Comparison of ENCODE assay signal across 23 mouse cellular contexts in the genomic region with DNA sequence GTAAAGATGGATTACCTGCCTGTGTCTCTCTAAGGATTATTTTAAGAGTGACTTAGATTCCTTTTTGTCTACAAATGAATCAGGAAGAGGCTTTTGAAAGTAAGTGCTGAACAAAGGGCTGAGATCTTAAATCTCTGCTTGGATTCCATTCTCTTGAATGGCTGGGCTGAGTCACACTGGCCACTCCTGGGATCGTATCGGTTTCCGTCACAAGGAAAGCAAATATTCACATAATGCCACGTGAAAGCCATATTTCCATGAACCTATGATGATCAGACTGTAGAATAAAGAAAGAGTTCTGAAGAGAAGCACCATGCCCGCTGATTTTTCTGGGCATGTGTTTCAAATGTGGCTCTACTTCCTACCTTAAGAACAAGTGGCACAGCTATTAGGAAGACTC. TPM values are rescaled to one million over a fixed set of nuclear protein-coding genes. Genes with fewer than 3 reads are reported as not detected.
DNase-seq lines count a peak whose midpoint lies in the region; ATAC-seq and TF ChIP-seq lines count a peak whose summit lies in the region.
"Had no signal": no experiment of that assay in that cellular context is flagged by ENCODE, and none has a peak within 500 bp of the region (broad histone marks: within the 10 kb centered on the region; RNA-seq: fewer than 3 reads in every experiment).

No protein-coding gene starts in this region.

- no peaks in the 10 kb centered on the region for H3K27me3 ChIP-seq in hindbrain, embryonic 12.5 days
- no peaks in the 10 kb centered on the region for H3K27me3 ChIP-seq in hindbrain, embryonic 10.5 days (ENCODE audit: insufficient read depth, poor library complexity, severe bottlenecking)
- H3K27me3 ChIP-seq in stomach, postnatal 0 days (ENCODE audit: control insufficient read depth, insufficient read depth, low read length) = no peaks in the 10 kb centered on the region
- H3K27me3 ChIP-seq: embryonic facial prominence, embryonic 12.5 days; limb, embryonic 15.5 days; liver, embryonic 15.5 days had no signal

- TF ChIP-seq CTCF in stomach, postnatal 0 days (IDR thresholded peaks at IDR 0.05; ENCODE audit: low read depth) = no peak

- H3K4me2 ChIP-seq in hindbrain, embryonic 12.5 days (replicated peaks) = no peak overlapping the region
- H3K4me2 ChIP-seq in stomach, postnatal 0 days (replicated peaks; ENCODE audit: low read depth) = no peak overlapping the region
- H3K4me2 ChIP-seq: embryonic facial prominence, embryonic 12.5 days; limb, embryonic 15.5 days; liver, embryonic 15.5 days had no signal

- ATAC-seq in hindbrain, embryonic 12.5 days (ENCODE audit: low FRiP score) = 0 out of 2 replicates have a peak, but pooled peaks have one; percentile 16
- ATAC-seq in stomach, postnatal 0 days (ENCODE audit: low FRiP score, low TSS enrichment) = peak; percentile 94
- ATAC-seq: forebrain, postnatal 0 days; lung, postnatal 0 days had no signal

- intact Hi-C loops in left cerebral cortex, postnatal 14 days (cut with DNase I) = no loop called here

- H3K9ac ChIP-seq in hindbrain, embryonic 12.5 days = no peak overlapping the region
- H3K9ac ChIP-seq in stomach, postnatal 0 days (ENCODE audit: low read length) = no peak overlapping the region
- H3K9ac ChIP-seq: embryonic facial prominence, embryonic 12.5 days; forebrain, postnatal 0 days; limb, embryonic 15.5 days; liver, embryonic 15.5 days had no signal

- WGBS in hindbrain, embryonic 12.5 days = 73% methylated on average over 5 of the region's 5 CpGs
- 80% methylated on average over 5 of the region's 5 CpGs for WGBS in hindbrain, embryonic 10.5 days
- WGBS in stomach, postnatal 0 days = 45% methylated on average over 5 of the region's 5 CpGs

- TF ChIP-seq EP300 in stomach, postnatal 0 days (optimal IDR thresholded peaks at IDR 0.05) = no peak

- H3K9me3 ChIP-seq in hindbrain, embryonic 12.5 days (replicated peaks) = no peaks in the 10 kb centered on the region
- no peaks in the 10 kb centered on the region for H3K9me3 ChIP-seq in hindbrain, embryonic 10.5 days
- H3K9me3 ChIP-seq in stomach, postnatal 0 days (ENCODE audit: control insufficient read depth, low read length) = no peaks in the 10 kb centered on the region
- H3K9me3 ChIP-seq: embryonic facial prominence, embryonic 12.5 days; heart, embryonic 10.5 days; limb, embryonic 15.5 days; liver, embryonic 15.5 days had no signal

- H3K27ac ChIP-seq in hindbrain, embryonic 12.5 days = no peak overlapping the region
- H3K27ac ChIP-seq in hindbrain, embryonic 10.5 days = no peak overlapping the region
- H3K27ac ChIP-seq in stomach, postnatal 0 days (replicated peaks) = peak overlapping the region; percentile 73
- H3K27ac ChIP-seq: embryonic facial prominence, embryonic 12.5 days; heart, embryonic 10.5 days; layer of hippocampus, adult 2 months; limb, embryonic 15.5 days; liver, embryonic 15.5 days had no signal

- peaks cover 5% of the 10 kb centered on the region; the same call in 1 of the 2 replicates for H3K4me1 ChIP-seq in hindbrain, embryonic 12.5 days
- peaks cover 18% of the 10 kb centered on the region for H3K4me1 ChIP-seq in hindbrain, embryonic 10.5 days (replicated peaks)
- H3K4me1 ChIP-seq in stomach, postnatal 0 days (replicated peaks; ENCODE audit: control insufficient read depth, insufficient read depth) = no peaks in the 10 kb centered on the region; the same call in 1 of the 2 replicates
- H3K4me1 ChIP-seq: embryonic facial prominence, embryonic 12.5 days; heart, embryonic 10.5 days; limb, embryonic 15.5 days; liver, embryonic 15.5 days had no signal

- no peak overlapping the region for H3K4me3 ChIP-seq in hindbrain, embryonic 12.5 days
- no peak overlapping the region for H3K4me3 ChIP-seq in hindbrain, embryonic 10.5 days
- H3K4me3 ChIP-seq in stomach, postnatal 0 days (ENCODE audit: low read depth, low read length) = no peak overlapping the region
- H3K4me3 ChIP-seq: embryonic facial prominence, embryonic 12.5 days; heart, embryonic 10.5 days; layer of hippocampus, adult 2 months; limb, embryonic 15.5 days; liver, embryonic 15.5 days had no signal

- no peaks in the 10 kb centered on the region for H3K36me3 ChIP-seq in hindbrain, embryonic 12.5 days
- H3K36me3 ChIP-seq in hindbrain, embryonic 10.5 days = no peaks in the 10 kb centered on the region
- no peaks in the 10 kb centered on the region for H3K36me3 ChIP-seq in stomach, postnatal 0 days (ENCODE audit: control insufficient read depth, insufficient read depth, low read length)
- H3K36me3 ChIP-seq: embryonic facial prominence, embryonic 12.5 days; heart, embryonic 10.5 days; limb, embryonic 15.5 days; liver, embryonic 15.5 days had no signal

- no peak for DNase-seq in hindbrain, embryonic 10.5 days (ENCODE audit: low spot score)
- DNase-seq in retina, embryonic 14.5 days (ENCODE audit: low spot score) = peak; percentile 32
- no peak for DNase-seq in retina, postnatal 1 day
- peak; percentile 18 for DNase-seq in fibroblast of lung, adult 2 months (ENCODE audit: low read depth)
- DNase-seq in stomach, postnatal 0 days (ENCODE audit: low spot score) = peak; percentile 70
- no peak for DNase-seq in layer of hippocampus, postnatal 14 days (ENCODE audit: low spot score in 2 of 2)
- no peak for DNase-seq in left cerebral cortex, postnatal 14 days (ENCODE audit: low spot score in 2 of 2)
- DNase-seq: adrenal gland, postnatal 10 days; forebrain, postnatal 0 days; heart, postnatal 10 days; kidney, adult 2 months; kidney, postnatal 10 days; right cerebral cortex, postnatal 14 days; spleen, adult 18-20 months had no signal

RNA-seq across cellular contexts. Expression of gene Neurod1, which starts 57.7 kb away (rescaled TPM):
- 25.3 and 30.4 TPM in 2 replicates for polyA plus RNA-seq in hindbrain, embryonic 12.5 days (2016; fragmentation: Nextera tagmentation; extraction: Ambion mirVana)
- polyA plus RNA-seq in hindbrain, embryonic 10.5 days (2016; fragmentation: Nextera tagmentation; extraction: Ambion mirVana) = 20.9 and 52.9 TPM in 2 replicates
- polyA plus RNA-seq in stomach, postnatal 0 days (2015; fragmentation: Nextera tagmentation; extraction: Ambion mirVana) = 0.61 and 0.68 TPM in 2 replicates
- 10 to 100 TPM; 48.6 to 56.0 TPM for total RNA-seq in layer of hippocampus, postnatal 14 days (2021)
- total RNA-seq in left cerebral cortex, postnatal 14 days (2021) = 10 to 100 TPM; 22.4 to 23.4 TPM
- total RNA-seq: gastrocnemius, postnatal 4 days; heart, postnatal 10 days; monocyte, adult 5-6 weeks had no signal
- polyA plus RNA-seq: kidney, adult 2 months; limb, embryonic 15.5 days; liver, embryonic 15.5 days; lung, postnatal 0 days had no signal

RNA-seq across cellular contexts. Expression of gene Cerkl, which starts 57.8 kb away (rescaled TPM):
- 3.6 and 4.1 TPM in 2 replicates for polyA plus RNA-seq in hindbrain, embryonic 12.5 days (2016; fragmentation: Nextera tagmentation; extraction: Ambion mirVana)
- 1.8 and 6.6 TPM in 2 replicates for polyA plus RNA-seq in hindbrain, embryonic 10.5 days (2016; fragmentation: Nextera tagmentation; extraction: Ambion mirVana)
- polyA plus RNA-seq in stomach, postnatal 0 days (2015; fragmentation: Nextera tagmentation; extraction: Ambion mirVana) = 0.67 and 1.2 TPM in 2 replicates
- total RNA-seq in layer of hippocampus, postnatal 14 days (2021) = 1 to 10 TPM; 6.3 to 6.6 TPM
- total RNA-seq in left cerebral cortex, postnatal 14 days (2021) = 1 to 10 TPM; 2.0 to 3.7 TPM

Comparison
In these comparisons a context has a peak if more than half of its experiments do, and no peak if none do; other contexts are left out.
1. DNase-seq: peak in retina, embryonic 14.5 days (single experiment), fibroblast of lung, adult 2 months (single experiment) and stomach, postnatal 0 days (single experiment); none in hindbrain, embryonic 10.5 days (single experiment), retina, postnatal 1 day (single experiment), layer of hippocampus, postnatal 14 days (0 of 2) and left cerebral cortex, postnatal 14 days (0 of 2).
2. RNA of gene Neurod1, which starts 57.7 kb away (polyA plus RNA-seq): 25.3 to 30.4 TPM in hindbrain, embryonic 12.5 days and 20.9 to 52.9 TPM in hindbrain, embryonic 10.5 days; 0.61 to 0.68 TPM in stomach, postnatal 0 days; every median in the first group is over 10 times any median in the second.